Mouse (Mus musculus) left cerebral cortex, adult 18-20 months (tissue): ENCODE measurements around the gene Zfp616. TPM values are rescaled to one million over a fixed set of nuclear protein-coding genes. Genes with fewer than 3 reads are reported as not detected.

ENCODE experiments used
- DNase-seq, 2 experiments: peaks; one replicate each; pipeline ENCODE4 v3.0.0; 2021 to 2022; ENCODE audit warnings: low spot score in 2 of 2, mixed read lengths in 1 of 2
- long read RNA-seq, 2 experiments: library from polyadenylated mRNA; stranded (forward); transcript quantifications; one replicate each; pipeline ENCODE4 v2.0.0; 2021
- total RNA-seq, 2 experiments: library from RNA; stranded (reverse); gene quantifications; 2 replicates each; pipeline ENCODE4 v1.2.3; 2021

Gene Zfp616
- total RNA-seq = not detected
- long read RNA-seq, experiment 1 = 0 reads
- long read RNA-seq, experiment 2 = 0 reads

DNA sequence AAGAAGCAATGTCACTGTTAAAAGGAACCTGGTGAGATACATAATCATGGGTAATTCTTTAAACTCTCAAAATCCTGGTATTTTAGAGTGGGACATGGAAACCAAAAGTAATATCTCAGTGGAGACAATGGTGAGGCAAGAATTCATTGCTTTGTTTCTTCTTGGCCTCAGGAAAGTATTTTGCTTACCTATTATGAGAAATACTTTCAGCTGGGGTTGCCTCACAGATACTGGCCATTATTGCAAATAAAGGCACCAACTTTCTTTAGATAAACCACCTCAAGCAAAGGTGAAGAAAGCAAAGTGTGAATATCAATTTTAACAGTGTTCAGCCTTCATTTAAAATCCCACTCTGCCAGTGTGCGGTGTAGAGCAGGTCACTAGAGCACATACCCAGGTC is at the start of gene Zfp616:
Zfp616 (plus strand) TSS at position 301 of the 400 bp plus-strand sequence.
- DNase-seq = no peak

DNA sequence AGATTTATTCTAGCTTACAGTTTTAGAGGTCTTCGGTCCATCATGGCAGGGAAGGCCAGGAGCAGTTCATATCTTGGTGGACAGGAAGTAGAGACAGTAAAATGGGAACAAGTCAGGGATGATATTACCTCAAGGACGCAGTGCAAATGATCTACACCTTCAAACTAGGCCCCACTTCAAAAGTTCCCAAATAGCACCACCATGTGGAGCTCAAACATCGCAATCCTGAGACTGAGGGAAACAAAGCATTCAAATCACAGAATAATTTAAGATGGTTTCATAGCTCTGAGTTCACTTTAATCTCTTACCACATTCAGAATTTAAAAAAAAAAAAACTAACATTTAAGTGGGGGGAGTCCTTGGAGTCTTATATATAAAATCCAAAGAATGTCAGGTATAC is 18.4 kb upstream of the Zfp616 start:
- DNase-seq = no peak

DNA sequence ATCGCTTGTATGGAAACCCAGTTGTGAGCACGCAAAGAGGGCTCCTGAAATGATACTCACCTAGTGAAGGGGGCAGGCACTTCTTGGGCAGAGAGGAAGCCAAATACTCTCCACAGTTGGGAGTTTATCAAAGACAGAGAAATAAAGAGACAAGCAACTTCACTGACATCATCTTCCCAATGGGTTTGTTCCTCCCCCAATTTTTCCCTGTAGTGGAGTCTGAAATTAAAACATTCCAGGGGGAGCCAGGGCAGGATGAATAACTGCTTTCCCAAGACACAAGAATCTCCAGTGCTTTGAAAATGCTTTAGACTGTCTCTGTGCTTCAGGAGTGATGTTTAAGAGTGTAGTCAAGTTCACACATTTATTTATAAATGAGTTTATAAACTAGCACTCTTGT is 13.3 kb upstream of the Zfp616 start, which contains the start of the genes Olfr139 and Olfr399:
Olfr139 (minus strand) TSS at position 101 of the 400 bp plus-strand sequence.
Olfr399 (minus strand) TSS at position 165 of the 400 bp plus-strand sequence.
- no peak for DNase-seq

DNA sequence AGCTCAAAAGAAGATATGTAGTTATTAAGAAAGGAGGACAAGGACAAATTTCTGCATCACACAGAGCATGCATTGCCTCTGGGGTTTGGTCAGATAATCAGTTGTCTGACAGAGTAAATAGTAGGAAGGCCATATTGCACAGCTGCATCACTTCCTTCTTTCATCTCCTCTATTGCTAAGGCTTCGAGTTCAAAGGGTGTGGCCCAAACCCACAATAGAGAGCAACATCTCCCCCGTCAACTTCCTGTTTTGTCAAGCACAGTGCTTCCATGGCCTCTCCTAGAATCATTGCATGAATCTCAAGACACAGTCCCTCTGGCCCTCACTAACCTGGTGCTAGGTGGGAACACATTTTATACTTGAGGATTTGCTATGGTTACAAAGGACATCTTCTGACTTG is 31.0 kb downstream of the Zfp616 start:
- DNase-seq = no peak

DNA sequence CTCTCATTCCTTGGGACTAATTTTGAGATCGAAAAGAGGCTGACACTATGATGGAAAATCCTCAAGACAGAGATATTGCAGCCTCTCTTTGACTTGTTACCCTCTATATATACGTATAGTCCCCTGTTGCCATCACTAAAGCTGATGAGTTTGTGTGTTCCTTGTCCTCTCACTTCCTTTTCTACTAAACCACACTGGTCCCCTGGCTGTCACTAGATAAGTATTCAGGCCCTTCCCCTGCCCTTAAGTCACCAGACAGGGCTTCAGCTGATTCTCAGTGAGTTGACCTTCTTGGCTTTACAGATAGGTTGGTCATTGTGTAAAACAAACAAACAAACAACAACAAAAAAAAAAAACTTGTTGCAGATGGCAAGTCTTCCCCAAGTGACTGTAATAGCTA is 31.8 kb downstream of the Zfp616 start:
- DNase-seq = no peak

DNA sequence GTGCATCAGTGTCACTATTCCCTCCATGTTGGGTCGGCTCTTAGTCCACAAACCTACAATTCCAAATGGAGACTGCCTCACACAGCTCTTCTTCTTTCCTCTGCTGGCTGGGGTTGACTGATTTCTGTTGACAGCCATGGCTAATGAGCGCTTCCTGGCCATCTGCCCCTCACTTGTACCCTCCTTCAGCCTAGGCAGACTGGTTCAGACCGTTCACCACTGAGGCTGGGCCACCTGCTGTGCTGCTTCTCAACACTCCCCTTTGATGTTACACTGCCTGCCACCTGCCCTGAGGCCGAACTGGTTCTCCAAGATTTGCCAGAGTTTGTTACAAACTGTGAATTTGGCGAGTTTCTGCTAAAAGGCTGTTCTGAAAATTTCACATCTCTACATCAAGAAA is 35.3 kb downstream of the Zfp616 start:
- DNase-seq = no peak

DNA sequence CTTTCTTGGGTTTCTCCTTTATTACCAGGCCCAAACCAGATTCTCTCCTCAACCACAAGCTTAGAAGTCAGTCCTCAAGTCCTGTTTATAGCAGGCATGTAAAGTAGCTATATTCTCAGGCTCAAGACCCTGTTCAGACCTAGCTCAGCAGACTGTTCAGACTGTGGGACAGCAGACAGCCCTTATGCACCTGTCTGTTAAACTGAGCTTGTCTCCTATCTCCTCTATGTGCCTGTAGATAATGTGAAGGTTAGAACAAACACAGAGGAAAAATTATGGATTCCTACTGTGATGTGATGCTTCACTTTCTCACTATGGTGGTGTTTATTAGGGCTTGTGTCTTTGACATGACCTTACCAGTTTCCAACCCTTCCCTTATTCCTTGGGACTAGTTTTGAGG is 43.7 kb downstream of the Zfp616 start, which contains the start of gene Olfr401:
Olfr401 (plus strand) TSS at position 301 of the 400 bp plus-strand sequence.
- DNase-seq = no peak

Other genes starting within 250 kb of the Zfp616 start
- gene Olfr393, start 218.5 kb upstream of the Zfp616 start, total RNA-seq = not detected
- not detected for gene Olfr394, start 179.2 kb upstream of the Zfp616 start, total RNA-seq
- not detected for gene Olfr395, start 160.7 kb upstream of the Zfp616 start, total RNA-seq
- gene Olfr23, start 133.3 kb upstream of the Zfp616 start, total RNA-seq = not detected
- not detected for gene Olfr397, start 109.1 kb upstream of the Zfp616 start, total RNA-seq
- not detected for gene Olfr398, start 79.5 kb upstream of the Zfp616 start, total RNA-seq
- gene Olfr139, start 13.4 kb upstream of the Zfp616 start, total RNA-seq = not detected
- gene Olfr399, start 13.3 kb upstream of the Zfp616 start, total RNA-seq = not detected
- gene Olfr401, start 43.8 kb downstream of the Zfp616 start, total RNA-seq = not detected
- gene Olfr402, start 83.6 kb downstream of the Zfp616 start, total RNA-seq = not detected
- gene Olfr403, start 116.3 kb downstream of the Zfp616 start, total RNA-seq = not detected
- not detected for gene Olfr43, start 141.4 kb downstream of the Zfp616 start, total RNA-seq
- gene Olfr406, start 189.9 kb downstream of the Zfp616 start, total RNA-seq = not detected
- not detected for gene Olfr59, start 213.8 kb downstream of the Zfp616 start, total RNA-seq